7 mouse cellular contexts compared by ENCODE assay signal in the genomic region with DNA sequence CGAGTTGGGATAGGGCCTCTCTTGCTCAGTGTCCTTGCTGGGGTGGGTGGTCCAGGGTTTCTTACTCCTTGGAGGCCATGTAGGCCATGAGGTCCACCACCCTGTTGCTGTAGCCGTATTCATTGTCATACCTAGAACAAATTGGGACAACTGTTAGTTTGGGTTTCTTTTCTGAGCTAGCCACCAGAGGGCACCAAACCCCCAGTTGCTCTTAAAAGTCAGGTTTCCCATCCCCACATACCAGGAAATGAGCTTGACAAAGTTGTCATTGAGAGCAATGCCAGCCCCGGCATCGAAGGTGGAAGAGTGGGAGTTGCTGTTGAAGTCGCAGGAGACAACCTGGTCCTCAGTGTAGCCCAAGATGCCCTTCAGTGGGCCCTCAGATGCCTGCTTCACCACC. TPM values are rescaled to one million over a fixed set of nuclear protein-coding genes. Genes with fewer than 3 reads are reported as not detected.
A peak's percentile ranks its signal among the peaks of the same experiment; 100 is the strongest.
DNase-seq lines count a peak whose midpoint lies in the region; ATAC-seq lines count a peak whose summit lies in the region.
"Not testable (repeated sequence)": the region's sequence is repeated elsewhere in the genome, so short reads cannot be mapped to it uniquely, and the experiment has no call there.

No protein-coding gene starts in this region.

- intact Hi-C loops in left cerebral cortex, postnatal 14 days (cut with DNase I): not testable (repeated sequence)

- not testable (repeated sequence) for H3K9me3 ChIP-seq in hindbrain, embryonic 14.5 days (ENCODE audit: control insufficient read depth, low read length)

- WGBS in hindbrain, embryonic 14.5 days: 10% methylated on average over 3 of the region's 5 CpGs

- H3K27me3 ChIP-seq in hindbrain, embryonic 14.5 days (ENCODE audit: control insufficient read depth, insufficient read depth, low read length): not testable (repeated sequence)

- peaks cover 25% of the 10 kb centered on the region for H3K4me1 ChIP-seq in hindbrain, embryonic 14.5 days (replicated peaks; ENCODE audit: control insufficient read depth, insufficient read depth, low read length)

- H3K4me3 ChIP-seq in hindbrain, embryonic 14.5 days (replicated peaks; ENCODE audit: low read length): not testable (repeated sequence)

- not testable (repeated sequence) for H3K27ac ChIP-seq in hindbrain, embryonic 14.5 days

- peak; percentile 86 for DNase-seq in adipocyte (ENCODE audit: low spot score)
- peak; percentile 74 for DNase-seq in cerebellum, adult 9-11 months
- peak; percentile 69 for DNase-seq in gastrocnemius, adult 18-20 months (ENCODE audit: low spot score)
- DNase-seq in hindbrain, embryonic 14.5 days (ENCODE audit: low spot score): peak; percentile 74
- peak; percentile 77 to 85 for DNase-seq in left cerebral cortex, postnatal 14 days (ENCODE audit: low spot score in 2 of 2)
- DNase-seq in lung, postnatal 36 days: peak; percentile 80
- DNase-seq in spleen, adult 12 weeks (ENCODE audit: low spot score): peak; percentile 52

- H3K9ac ChIP-seq in hindbrain, embryonic 14.5 days: not testable (repeated sequence)

- peaks cover 53% of the 10 kb centered on the region for H3K36me3 ChIP-seq in hindbrain, embryonic 14.5 days (replicated peaks; ENCODE audit: control insufficient read depth, insufficient read depth)

- ATAC-seq in hindbrain, embryonic 14.5 days (ENCODE audit: low FRiP score): not testable (repeated sequence)

- H3K4me2 ChIP-seq in hindbrain, embryonic 14.5 days (replicated peaks): not testable (repeated sequence)

RNA-seq across cellular contexts. Expression of gene Gapdh, which starts 4.3 kb away (rescaled TPM):
- over 10,000 TPM in 1 of 2 experiments, 1,000 to 10,000 TPM in 1; 8,476 to 11,435 TPM for total RNA-seq in gastrocnemius, adult 18-20 months (2021)
- polyA plus RNA-seq in hindbrain, embryonic 14.5 days (2014; fragmentation: Nextera tagmentation; extraction: Ambion mirVana): 1,428 and 1,660 TPM in 2 replicates
- 1,000 to 10,000 TPM; 2,273 to 2,303 TPM for total RNA-seq in left cerebral cortex, postnatal 14 days (2021)

RNA-seq across cellular contexts. Expression of gene Iffo1, which starts 16.9 kb away (rescaled TPM):
- total RNA-seq in gastrocnemius, adult 18-20 months (2021): 1 to 10 TPM; 5.8 to 6.3 TPM
- polyA plus RNA-seq in hindbrain, embryonic 14.5 days (2014; fragmentation: Nextera tagmentation; extraction: Ambion mirVana): 18.2 and 19.0 TPM in 2 replicates
- 10 to 100 TPM; 51.9 to 57.4 TPM for total RNA-seq in left cerebral cortex, postnatal 14 days (2021)

RNA-seq across cellular contexts. Expression of gene Ncapd2, which starts 29.5 kb away (rescaled TPM):
- total RNA-seq in gastrocnemius, adult 18-20 months (2021): 1 to 10 TPM; 6.5 to 8.2 TPM
- 40.1 and 40.7 TPM in 2 replicates for polyA plus RNA-seq in hindbrain, embryonic 14.5 days (2014; fragmentation: Nextera tagmentation; extraction: Ambion mirVana)
- 10 to 100 TPM; 23.5 to 29.6 TPM for total RNA-seq in left cerebral cortex, postnatal 14 days (2021)

RNA-seq across cellular contexts. Expression of gene Mrpl51, which starts 29.6 kb away (rescaled TPM):
- 100 to 1,000 TPM; 212 to 229 TPM for total RNA-seq in gastrocnemius, adult 18-20 months (2021)
- polyA plus RNA-seq in hindbrain, embryonic 14.5 days (2014; fragmentation: Nextera tagmentation; extraction: Ambion mirVana): 140 and 142 TPM in 2 replicates
- total RNA-seq in left cerebral cortex, postnatal 14 days (2021): 10 to 100 TPM; 62.6 to 72.8 TPM

RNA-seq across cellular contexts. Expression of gene Nop2, which starts 30.3 kb away (rescaled TPM):
- 10 to 100 TPM; 16.3 to 17.7 TPM for total RNA-seq in gastrocnemius, adult 18-20 months (2021)
- 40.3 and 48.4 TPM in 2 replicates for polyA plus RNA-seq in hindbrain, embryonic 14.5 days (2014; fragmentation: Nextera tagmentation; extraction: Ambion mirVana)
- total RNA-seq in left cerebral cortex, postnatal 14 days (2021): 10 to 100 TPM; 28.8 to 32.3 TPM

Comparison
In these comparisons a context has a peak if more than half of its experiments do, and no peak if none do; other contexts are left out.
1. RNA of gene Iffo1, which starts 16.9 kb away (total RNA-seq): 51.9 to 57.4 TPM in left cerebral cortex, postnatal 14 days; 5.8 to 6.3 TPM in gastrocnemius, adult 18-20 months; every median in the first group is over 4 times any median in the second.
2. Peak in every context shown above with its lines, with median percentiles within 50 percentile points of each other: DNase-seq.